Comparison of ENCODE assay signal across 8 mouse cellular contexts in the genomic region with DNA sequence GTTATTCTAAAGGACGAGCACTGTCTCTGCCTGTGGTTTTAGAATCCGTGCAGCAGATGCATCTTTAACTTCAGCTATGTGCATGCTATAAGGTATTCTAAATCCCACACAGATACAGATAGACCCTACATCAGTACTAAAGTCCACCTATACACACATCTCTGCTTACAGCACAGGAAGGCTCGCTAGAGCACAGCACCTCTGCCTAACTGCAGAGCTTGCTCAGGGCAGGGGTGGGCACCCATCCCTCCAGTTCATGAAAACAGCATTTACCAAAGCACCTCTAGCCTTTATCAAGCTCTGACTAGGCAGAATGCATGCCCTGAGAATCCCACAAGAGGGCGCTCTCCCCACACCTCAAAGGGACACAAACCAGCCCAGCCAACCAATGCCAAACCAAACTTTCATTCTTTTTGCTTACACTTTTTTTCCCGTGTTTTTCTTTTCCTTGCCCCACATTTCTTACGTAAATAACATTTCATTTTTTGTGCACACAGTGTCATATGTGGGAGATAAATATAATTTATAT.
DNase-seq lines count a peak whose midpoint lies in the region; ATAC-seq lines count a peak whose summit lies in the region.

No protein-coding gene starts in this region.

- H3K36me3 ChIP-seq in embryonic facial prominence, embryonic 11.5 days (replicated peaks; ENCODE audit: control insufficient read depth, insufficient read depth, low read depth, low read length): no peaks in the 10 kb centered on the region

- WGBS in embryonic facial prominence, embryonic 11.5 days: 22% methylated on average over 6 of the region's 6 CpGs

- no peak overlapping the region for H3K27ac ChIP-seq in embryonic facial prominence, embryonic 11.5 days (replicated peaks; ENCODE audit: low read depth, low read length)

- H3K4me1 ChIP-seq in embryonic facial prominence, embryonic 11.5 days (ENCODE audit: control insufficient read depth, insufficient read depth, low read length): no peaks in the 10 kb centered on the region

- peak; percentile 69 for DNase-seq in ES-CJ7 (ENCODE audit: low read depth, low spot score)
- peak; percentile 86 for DNase-seq in adrenal gland, postnatal 10 days
- DNase-seq in embryonic facial prominence, embryonic 11.5 days (ENCODE audit: low spot score): peak; percentile 88
- peak; percentile 85 for DNase-seq in heart, postnatal 4 days
- peak; percentile 41 for DNase-seq in layer of hippocampus, adult 9-11 months
- peak; percentile 77 for DNase-seq in lung, postnatal 36 days
- peak; percentile 77 to 89 for DNase-seq in right cerebral cortex, postnatal 10 days (ENCODE audit: low spot score in 2 of 2)

- H3K27me3 ChIP-seq in embryonic facial prominence, embryonic 11.5 days (ENCODE audit: control insufficient read depth, insufficient read depth, low read length): no peaks in the 10 kb centered on the region

- no peak overlapping the region for H3K9ac ChIP-seq in embryonic facial prominence, embryonic 11.5 days (replicated peaks; ENCODE audit: low read length)

- no peaks in the 10 kb centered on the region for H3K9me3 ChIP-seq in embryonic facial prominence, embryonic 11.5 days (replicated peaks; ENCODE audit: control insufficient read depth, low read length)

- ATAC-seq in embryonic facial prominence, embryonic 11.5 days (replicated peaks; ENCODE audit: insufficient number of reproducible peaks, low FRiP score, low TSS enrichment, low read depth): 0 out of 2 replicates have a peak, but pooled peaks have one; percentile 8
- ATAC-seq in activated CD4-positive, CD25-positive, alpha-beta regulatory T cell, adult 4 months: no peak

- no peak overlapping the region for H3K4me3 ChIP-seq in embryonic facial prominence, embryonic 11.5 days (ENCODE audit: low read depth, low read length)

- no peak overlapping the region for H3K4me2 ChIP-seq in embryonic facial prominence, embryonic 11.5 days (ENCODE audit: low read depth, low read length)
